Mouse (Mus musculus) bone marrow macrophage, adult 2 months (primary cell): ENCODE measurements around the gene Foxp4.

Experiments
- CTCF ChIP-seq: IDR thresholded peaks from 2 replicates; pipeline ENCODE4 v1.5.1; 2012; ENCODE audit warnings: low read depth, mild to moderate bottlenecking, low read length, moderate library complexity
- POLR2A ChIP-seq: IDR thresholded peaks from 2 replicates; pipeline ENCODE4 v1.6.1; 2012; ENCODE audit warnings: mild to moderate bottlenecking, low read depth, low read length, borderline replicate concordance

GRCm38 (mm10) chr17:47853336-47853735, 71.1 kb downstream of the Foxp4 start:
- TF ChIP-seq CTCF (no peak), POLR2A (no peak)
